Mouse (Mus musculus) lung, postnatal 0 days (tissue): ENCODE results near the gene Rab28.

Experiments used
- CTCF ChIP-seq: IDR thresholded peaks from 2 replicates; pipeline ENCODE4 v1.5.1; 2016; ENCODE audit warnings: antibody characterized with exemption, mild to moderate bottlenecking
- EP300 ChIP-seq: IDR thresholded peaks from 2 replicates; pipeline ENCODE4 v1.6.1; 2016; ENCODE audit warnings: antibody characterized with exemption, mild to moderate bottlenecking, control low read depth

DNA sequence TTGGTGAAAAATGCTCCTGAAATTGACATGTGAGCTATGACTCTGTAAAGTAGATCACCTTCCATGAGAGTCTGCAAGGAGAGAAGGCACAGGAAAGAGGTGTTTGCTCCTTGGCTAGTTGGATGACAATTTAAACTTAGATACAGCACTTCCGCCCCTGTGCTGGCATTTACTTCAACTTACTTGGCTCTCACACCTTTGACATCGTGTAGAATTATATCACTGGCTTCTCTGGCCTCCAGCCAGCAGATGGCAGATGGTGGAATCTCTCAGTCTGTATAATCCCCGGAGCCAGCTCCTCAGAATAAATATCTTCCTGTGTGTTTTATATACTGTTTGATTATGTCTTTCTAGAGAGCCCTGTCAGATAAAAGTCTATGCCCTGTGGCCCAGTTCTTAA is 112.8 kb downstream of the Rab28 start:
- TF ChIP-seq CTCF (no peak), EP300 (no peak)
